Mouse (Mus musculus): Measurements from ENCODE around the gene Snx32.
A peak's percentile ranks its signal among the peaks of the same experiment; 100 is the strongest.

Snx32 gene

DNA sequence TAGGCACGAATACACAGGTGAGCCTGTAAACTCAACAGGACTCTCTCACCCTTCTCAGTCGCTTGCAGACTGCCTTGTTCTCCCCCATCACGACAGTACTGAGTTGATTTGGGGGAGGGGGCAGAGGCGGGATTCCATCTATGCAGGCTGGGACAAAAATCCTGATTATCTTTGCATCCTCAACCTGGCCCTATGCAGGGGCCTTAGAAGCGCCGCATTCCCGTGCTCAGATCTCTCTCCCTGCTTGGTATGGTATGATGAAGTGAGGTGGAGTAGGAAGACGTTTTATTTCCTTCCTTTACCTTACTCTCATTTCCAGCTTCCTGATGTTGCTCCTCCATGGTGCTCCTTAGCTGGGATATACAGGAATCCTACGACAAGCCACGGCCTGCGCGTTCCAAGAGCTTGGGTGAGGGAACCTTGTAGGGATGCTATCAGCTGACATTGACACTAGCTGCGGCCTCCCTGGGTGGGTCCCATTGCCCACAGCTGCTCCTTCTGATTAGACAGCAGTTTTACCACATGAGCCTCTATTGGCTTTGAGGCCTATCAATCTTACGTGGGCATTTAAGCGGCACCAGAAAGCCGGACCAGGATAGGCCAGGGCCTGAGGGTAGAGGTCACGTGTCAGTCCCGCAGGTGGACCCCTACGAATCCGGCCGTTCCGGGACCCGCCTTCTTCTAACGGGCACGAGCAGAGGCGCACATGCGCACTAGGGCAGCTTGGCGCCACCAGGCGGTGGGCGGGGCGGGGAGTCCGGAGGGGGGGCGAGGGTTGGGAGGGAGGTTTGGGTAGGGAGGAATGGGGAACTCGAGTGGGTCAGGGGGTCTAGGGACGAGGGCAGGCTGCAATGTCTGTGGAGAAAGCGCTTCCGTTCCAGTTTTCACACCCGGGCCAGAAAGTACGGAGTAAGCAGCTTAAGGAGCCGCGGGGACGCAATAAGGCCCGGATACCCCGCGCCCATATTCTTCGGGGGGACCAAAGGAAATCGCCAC is at the start of gene Snx32:
TSS of gene Snx32 (minus strand) at position 508 of the 996 bp plus-strand sequence.
- peak; percentile 98 for DNase-seq (ENCODE audit: low spot score)

DNA sequence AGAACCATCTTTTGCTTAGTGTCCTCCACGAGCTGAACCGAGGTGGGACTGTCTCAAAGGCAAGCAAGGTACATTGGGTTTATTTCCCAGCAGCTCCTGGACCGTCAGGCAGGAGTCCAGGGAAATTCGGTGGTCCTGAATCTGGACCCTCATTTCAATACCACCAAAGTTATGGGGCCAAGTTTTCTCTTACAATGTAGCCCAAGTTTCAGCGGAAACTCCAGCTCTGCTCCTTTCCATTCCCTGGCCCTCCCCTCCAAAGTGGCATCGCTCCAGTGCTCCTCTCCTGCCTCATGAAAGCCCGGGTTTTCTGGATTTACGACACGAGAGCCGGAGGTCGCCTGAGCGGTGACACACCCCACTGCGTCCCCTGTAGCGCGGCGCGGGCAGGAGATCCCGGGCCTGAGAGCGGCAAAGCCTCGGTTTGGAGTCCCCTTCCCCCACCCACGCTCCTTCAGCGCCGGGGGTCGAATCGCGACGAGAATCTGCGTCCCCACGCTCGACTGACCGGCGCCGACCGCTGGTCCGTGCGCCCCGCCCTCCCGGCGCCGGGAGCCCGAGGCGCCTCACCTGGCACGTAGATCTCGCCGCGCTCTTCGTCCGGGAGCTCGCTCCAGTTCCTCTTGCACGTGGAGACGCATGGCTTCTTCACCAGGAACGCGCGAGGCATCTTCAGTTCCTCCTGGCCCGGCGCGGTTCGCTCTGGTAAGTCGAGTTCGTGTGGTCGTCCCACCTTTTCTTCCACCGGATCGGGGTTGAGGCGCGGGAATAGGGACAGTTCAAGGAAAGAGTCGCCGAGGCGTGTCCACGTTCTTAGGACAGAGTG is 49.5 kb upstream of the Snx32 start:
- no peak for DNase-seq (ENCODE audit: low spot score)

DNA sequence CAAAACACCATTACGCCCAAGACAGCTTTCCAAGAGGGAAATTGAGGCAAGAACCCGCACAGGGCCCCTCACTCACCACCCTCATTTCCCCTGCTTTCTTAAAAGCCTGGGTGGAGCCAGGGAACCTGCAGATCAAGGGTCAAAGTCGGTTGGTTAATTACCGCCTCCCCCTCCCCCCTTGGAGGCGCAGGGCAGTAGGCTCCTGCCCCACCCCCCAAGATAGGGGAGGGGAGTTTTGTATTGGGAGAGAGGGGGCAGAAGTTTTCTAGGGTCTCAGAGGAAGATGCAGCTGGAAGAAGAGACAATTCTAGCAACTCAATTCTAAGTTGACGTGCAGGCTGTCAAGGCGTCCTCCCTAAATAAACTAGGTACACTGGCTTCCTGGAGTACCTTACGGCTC is 48.9 kb upstream of the Snx32 start:
- no peak for DNase-seq (ENCODE audit: low spot score)

DNA sequence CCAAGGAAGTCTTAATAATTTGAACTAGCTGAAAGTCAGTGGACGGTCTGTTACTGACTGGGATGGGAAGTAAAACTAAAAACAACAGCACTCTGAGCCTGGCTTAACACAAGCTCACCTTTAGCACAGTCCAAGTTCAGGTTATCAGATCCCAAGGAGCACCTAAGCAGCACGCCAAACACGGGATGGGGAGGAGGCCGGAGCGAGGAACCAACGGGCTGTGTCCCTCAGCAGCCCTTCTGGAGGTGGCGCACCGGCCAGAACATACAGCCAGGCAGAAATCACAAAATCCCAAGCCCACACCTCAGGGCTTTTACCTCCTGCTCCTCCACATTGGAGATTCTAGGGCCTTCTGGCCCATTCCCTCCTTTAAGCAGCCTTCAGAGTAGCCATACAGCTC is 48.4 kb upstream of the Snx32 start:
- no peak for DNase-seq (ENCODE audit: low spot score)

DNA sequence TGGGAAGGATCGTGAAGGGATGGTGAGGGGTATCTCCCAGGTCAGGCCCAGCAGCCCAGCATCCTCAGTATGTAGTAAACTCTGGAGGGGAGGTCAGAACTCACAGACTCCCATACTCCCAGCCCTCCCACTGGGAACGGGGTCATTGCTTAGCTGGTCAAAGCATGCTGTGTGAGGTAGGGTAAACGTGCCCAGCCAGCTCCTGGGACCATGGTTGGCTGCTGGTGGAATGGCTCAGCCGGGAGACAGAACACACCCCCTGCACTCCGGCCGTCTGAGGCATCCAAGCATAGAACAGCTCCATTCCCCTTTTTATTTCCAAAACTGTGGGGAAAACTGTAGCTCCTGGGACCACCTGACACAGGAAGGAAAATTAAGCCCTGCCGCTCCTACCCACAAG is 47.8 kb upstream of the Snx32 start:
- DNase-seq (ENCODE audit: low spot score): no peak

DNA sequence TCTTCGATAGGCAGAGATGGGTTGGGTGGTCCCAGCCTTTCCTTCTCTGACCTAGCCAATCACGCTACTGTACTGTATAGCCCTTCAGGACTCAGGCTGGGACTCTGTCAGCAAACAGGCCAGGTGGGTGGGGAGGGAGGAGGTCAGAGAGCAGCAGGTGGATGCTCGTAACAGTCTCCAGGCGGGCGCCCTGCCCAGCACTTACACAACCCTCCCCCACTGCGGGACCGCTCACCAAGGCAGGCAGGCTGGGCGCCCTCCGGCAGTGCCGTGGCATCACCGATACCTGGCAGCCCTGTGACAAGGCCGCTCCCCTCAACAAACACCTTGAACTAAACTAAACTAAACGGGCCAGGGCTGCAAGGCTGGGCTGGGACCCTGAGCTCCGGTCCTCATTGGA is 43.9 kb upstream of the Snx32 start:
- DNase-seq (ENCODE audit: low spot score): no peak

DNA sequence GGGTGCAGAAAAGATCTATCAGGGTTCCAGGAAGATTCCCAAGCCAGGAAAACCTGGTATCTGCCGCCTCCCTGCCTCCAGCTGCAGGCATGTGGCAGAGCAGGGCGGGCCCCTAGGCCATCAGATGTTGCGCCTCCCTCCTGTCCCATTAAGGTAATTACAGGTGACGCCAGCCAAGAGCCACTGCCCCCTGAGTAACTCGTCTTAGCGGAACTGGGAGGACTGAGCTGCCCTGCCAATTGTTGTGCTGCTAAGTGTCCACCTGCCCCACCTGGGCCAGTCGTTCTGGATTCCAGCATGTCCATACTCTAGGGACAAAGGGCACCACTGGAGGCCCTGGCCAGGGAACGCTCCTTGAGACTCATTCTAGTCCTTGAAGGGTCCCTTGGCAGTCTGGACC is 43.5 kb upstream of the Snx32 start:
- no peak for DNase-seq (ENCODE audit: low spot score)

DNA sequence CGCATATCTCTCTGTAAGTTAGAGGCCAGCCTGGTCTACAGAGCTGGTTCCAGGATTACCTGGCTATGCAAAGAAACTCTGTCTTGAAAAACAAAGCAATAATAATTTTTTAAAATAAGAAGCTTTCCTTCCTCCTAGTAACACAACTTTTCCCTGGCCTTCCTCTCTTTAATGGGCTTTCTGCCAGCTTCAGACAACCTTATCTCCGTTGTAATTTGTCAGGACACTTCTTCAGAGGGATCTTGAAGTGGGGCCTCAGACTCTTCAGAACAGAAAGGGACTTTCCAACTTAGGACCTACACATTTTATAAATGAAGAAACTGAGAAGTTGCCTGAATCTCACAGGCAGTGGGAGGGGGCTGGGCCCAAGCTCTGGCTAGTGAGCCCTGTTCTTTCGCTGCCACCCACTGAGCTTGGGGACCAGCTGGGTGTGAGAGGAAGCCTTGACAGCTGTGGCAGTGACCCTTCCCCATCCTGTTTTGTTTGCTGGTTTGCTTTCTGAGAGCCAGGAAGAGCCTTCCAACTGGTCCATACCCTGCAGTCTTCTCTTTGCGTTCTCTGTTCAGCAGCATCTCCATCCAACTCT is 37.2 kb upstream of the Snx32 start:
- DNase-seq (ENCODE audit: low spot score): no peak

DNA sequence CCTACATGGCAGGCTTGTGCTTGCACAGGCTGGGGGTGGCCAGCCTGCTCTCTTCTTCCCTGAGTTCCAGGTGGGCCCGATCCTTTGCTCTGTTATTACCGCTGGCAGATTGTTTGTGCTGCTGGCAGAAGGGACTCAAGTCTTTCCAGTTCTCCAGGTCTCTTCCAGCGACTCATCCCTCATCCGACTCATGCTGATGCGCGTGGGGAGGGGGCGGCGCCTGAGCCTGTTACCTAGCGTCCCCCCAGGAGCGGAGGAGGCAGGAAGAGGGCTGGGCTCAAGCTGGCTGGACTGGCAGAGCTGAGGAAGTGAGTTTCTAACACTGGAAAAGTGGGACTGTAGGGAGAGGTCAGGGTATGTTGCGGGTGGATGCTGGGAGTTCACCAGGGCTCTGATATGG is 33.7 kb upstream of the Snx32 start:
- DNase-seq (ENCODE audit: low spot score): no peak

DNA sequence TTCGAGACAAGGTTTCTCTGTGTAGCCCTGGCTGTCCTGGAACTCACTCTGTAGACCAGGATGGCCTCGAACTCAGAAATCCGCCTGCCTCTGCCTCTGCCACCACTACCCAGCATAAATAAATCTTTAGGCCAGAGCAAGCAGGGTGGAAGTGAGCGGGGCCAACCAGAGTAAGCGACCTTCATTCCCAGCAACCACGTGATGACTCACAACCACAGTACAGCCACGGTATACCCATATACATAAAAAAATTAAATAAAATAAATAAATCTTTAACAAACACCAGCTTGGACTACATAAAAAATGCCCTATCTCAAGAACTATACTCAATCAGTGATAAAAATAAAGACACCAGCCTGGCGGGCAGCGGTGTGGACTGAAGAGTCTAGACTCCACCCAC is 33.0 kb upstream of the Snx32 start:
- no peak for DNase-seq (ENCODE audit: low spot score)

DNA sequence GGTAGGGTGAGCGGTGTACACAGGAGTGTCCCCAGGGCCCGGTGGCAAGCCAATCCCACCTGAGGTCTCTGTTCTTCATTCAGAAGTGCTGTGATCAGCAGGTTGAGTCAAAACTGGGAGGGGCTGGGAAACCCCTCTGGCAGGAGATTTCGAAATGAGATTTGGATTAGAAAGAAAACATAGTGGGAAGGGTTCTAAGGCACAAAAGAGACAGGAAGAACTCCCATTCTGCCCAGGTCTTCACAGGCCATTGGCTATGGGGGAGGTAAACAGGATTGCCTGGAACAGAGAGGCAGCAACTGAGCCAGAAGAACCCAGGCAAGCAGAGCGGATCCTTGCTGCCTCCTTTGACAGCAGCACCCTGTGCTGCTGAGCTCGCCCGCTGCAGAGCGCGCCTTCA is 28.4 kb upstream of the Snx32 start:
- no peak for DNase-seq (ENCODE audit: low spot score)

DNA sequence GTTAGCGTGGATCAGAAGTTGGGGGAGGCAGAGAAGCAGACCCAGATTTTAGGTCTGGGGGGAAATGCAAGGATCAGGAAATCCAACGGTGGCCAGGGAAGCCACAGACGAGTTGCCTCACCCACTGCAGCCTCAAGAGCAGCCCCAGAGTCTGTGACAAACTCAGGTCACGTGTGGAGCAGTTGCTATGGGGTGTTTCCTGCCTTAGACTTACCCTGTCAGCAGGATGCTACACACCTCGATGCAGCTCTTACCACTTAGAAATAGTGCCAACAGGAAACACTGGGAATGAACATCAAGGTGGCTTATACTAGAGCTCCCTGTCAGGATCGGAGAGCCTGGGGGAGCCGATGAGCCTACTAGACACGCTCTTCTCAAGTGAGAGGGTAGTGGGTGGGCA is 22.2 kb upstream of the Snx32 start:
- no peak for DNase-seq (ENCODE audit: low spot score)

DNA sequence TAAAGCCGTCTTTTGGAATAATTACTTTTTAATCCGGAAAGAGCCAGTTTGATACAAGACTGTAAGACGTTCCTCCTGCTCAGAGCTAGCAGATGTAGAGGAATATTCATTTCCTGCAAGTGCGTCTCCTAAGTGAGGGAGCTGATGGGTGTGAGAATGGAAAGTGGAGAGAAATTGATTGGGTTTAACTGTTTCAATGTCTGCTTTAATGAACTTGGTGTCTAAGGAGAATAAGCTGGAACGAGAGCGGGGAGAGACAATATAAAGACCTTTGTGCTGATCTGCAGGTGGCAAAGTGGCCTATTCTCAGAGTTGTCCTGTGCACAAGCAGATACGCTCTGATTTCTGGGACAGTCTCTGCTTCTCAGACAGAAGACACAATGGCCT is 19.8 kb upstream of the Snx32 start:
- no peak for DNase-seq (ENCODE audit: low spot score)

DNA sequence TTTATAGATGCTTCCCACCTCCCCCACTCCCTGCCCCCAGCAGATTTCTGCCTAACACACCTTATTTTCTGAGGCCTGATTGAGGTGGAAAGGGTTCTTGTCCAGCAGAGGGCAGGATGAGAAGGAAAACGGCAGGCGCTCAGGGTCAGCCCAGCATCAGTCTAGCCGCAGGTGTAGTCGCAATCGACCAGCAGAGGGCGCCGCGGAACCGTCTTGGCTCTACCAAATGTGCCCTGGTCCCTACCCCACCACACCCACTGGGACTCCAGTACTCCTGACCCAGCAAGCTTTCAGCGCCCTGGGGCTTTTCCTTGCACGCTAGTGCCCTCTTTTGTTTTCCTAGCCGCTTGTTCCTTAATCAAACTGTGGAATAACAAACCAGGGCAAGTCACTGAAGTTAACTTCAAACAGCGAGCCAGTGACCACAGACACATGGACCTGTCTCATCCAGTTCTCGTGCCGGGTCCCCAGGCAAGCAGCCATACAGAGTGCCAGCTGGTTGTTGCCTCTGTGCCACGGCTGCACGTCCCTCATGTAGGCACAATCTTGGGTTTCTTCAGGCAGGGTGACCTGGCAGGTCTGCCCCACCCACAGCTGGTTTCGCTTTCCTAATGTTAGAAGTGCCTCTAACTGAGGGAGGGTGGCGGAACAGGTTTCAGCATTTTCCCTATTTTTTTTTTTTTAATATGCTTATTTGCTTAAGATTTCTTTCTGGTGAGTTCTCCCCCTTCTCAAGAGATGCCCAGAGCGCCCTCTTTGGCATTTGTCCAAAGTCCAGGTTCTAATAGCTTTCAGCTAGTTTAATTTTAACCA is 19.2 kb upstream of the Snx32 start:
- DNase-seq (ENCODE audit: low spot score): peak; percentile 91

DNA sequence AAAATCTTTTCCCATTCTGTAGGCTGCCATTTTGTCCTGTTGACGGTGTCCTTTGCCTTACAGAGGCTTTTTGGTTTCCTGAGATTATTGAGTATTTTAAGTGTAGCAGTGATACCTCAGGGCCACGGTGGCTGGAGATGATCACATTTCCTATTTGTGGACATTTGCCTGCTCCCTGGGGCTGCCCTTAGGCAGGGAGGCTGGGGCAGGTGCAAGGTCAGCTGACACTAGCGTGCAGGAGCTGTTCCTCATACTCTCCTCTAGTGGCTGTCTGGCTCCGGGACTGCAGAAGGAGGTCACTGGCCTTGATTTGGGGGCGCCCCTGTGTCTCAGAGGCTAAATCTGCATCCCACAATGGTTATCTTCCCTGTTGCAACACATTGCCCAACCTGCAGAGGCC is 14.9 kb upstream of the Snx32 start:
- no peak for DNase-seq (ENCODE audit: low spot score)

DNA sequence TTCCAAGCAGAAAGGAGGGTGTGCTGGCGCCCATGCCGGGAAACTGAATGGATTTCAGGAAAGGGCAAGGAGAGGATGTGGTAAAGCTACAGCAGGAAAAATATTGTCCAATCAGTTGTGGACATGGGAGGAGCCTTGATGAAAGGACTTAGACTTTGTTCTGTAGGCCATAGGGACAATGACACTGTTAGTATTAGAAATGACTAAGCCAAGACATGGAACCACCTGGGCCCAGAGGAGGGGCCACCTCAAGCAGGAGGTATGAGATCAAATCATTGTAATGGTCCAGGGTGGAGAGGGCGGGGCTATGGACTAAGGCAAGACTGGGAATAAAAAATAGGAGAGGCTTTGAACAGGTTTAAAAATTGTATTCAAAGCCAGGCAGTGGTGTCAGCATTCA is 8.4 kb upstream of the Snx32 start:
- DNase-seq (ENCODE audit: low spot score): no peak

DNA sequence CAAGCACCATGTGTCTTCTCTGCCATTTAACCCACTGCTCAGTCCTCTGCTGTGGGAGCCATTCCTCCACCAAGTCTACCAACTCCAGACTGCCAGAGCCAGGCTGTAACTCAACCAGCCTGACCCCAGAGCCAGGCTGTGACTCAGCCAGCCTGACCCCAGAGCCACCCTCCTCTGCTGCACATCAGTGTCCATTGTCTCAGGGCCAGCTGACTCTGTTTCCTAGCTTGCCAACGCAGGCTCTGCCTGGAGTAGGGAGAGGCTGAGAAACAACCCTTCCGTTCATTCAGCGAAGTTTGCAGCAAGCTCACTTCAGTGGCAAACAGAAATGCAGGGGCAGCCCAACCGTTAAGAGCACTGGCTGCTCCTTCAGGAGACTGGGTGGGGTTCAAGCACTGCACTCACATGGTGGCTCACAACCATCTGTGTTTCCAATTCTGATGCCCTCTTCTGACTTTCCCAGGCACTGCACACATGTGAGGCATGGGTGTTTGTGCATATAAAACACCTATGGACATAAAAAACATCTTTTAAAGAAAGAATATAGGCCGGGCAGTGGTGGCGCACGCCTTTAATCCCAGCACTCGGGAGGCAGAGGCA is 6.7 kb upstream of the Snx32 start:
- DNase-seq (ENCODE audit: low spot score): no peak

DNA sequence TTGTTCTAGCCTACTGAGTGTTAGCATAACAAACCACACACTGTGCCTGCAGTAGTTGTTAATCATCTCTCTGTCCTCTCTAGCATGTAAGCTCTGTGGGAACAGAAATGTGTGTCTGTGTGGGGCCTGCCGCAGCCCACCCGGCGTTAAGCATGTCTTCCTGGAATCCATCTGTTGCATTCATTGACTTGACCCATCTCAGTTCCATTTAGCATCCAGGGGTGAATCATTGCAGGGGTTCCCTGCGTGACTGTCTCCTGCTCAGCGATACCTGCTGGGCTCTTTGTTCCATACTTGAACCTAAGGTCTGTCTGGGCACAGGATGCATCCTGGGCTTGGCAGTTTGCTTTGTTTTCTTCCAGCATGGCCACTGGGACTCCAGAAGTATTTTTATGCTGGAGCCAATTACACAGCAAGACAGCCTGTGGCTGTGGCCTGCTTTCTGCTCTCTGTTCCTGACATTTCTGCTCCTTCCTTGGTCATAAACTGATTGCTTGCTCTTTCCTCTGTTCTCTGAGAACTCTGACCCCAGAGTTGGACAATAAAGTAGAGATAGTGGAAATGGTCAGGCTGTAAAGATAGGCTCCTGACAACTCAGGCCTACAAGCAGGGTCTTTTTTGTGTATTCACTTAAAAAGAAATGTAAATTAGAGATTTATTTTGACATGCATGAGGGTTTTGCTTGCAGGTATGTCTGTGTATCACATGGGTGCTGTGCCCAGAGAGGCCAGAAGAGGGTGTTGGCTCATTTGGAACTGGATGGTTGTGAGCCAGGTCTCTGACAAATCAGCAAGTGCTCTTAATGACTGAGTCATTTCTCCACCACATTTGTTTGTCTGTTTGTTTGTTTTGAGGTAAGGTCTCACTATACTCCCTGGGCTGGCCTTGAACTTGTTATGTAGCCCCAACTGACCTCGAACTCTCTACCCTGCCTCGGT is 5.8 kb upstream of the Snx32 start:
- DNase-seq (ENCODE audit: low spot score): no peak

DNA sequence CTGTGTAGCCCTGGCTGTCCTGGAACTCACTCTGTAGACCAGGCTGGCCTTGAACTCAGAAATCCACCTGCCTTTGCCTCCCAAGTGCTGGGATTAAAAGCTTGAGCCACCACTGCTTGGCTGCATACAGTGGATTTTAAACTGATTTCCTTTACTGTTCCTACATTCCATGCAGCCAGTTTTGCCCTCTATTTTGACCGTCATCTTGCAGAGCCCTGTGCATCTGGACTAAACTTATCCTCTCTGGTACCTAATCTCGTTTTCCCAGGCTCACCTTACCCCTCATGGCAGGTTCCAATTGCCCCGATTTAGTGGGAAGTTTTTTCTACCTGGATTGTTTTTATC is 2.6 kb upstream of the Snx32 start:
- DNase-seq (ENCODE audit: low spot score): no peak
